Mouse (Mus musculus): Measurements from ENCODE around the gene Pla2g4b. TPM values are rescaled to one million over a fixed set of nuclear protein-coding genes. Genes with fewer than 3 reads are reported as not detected.

Gene Pla2g4b
- 5.6 and 8.3 TPM in 2 replicates for polyA plus RNA-seq (2011; ENCODE audit: insufficient read depth, insufficient read length, low read depth, missing spikeins)

DNA sequence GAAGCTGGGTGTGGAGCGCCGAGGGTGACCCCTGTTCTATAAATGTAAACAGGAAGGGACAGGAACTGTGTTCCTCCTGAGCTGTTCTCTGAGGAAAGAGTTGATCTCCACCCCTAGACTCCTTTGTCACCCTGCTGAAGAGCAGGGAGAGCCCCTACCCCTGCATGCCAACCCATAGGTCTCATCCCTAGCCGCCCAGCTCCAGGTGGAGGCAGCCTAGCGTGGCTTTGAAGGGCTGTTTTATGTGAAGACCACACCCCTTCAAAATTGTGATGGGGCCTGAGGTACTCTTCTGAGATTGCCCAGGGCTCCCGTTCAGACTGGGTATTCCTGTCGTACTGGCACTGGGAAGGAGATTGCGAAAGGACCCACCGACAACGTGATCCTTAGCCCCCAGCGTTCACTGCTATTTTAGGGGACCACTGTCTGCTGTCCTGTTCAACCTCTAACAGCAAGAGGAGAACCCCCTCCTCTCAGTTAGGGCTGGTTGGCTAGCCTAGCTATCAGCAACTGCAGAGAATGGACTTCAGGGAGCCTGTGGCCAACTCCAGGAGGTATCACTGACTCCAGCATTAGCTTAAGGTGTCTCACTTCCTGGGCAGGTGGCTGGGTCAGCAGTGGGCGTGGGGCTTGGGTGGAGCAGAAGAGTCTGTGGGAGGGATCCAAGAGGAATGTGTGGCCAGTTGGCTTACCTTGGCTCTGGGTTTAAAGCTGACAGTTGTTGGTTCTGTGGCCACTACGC is at the start of gene Pla2g4b:
Gene Pla2g4b, plus strand, starts transcription at position 692 of the 742 bp plus-strand sequence.
- Histone ChIP-seq H3K9me3 (replicated peaks; ENCODE audit: control insufficient read depth, insufficient read depth, low read length, poor library complexity, severe bottlenecking) (no peaks in the 10 kb centered on the region), H3K27me3 (ENCODE audit: control insufficient read depth, insufficient read depth, low read length, poor library complexity, severe bottlenecking) (no peaks in the 10 kb centered on the region), H3K4me3 (ENCODE audit: low read depth, low read length) (no peak within 1 kb of the TSS), H3K27ac (ENCODE audit: insufficient read depth, low read length) (no peak within 1 kb of the TSS), H3K9ac (ENCODE audit: low read depth, poor library complexity, severe bottlenecking) (no peak within 1 kb of the TSS), H3K36me3 (ENCODE audit: control insufficient read depth, insufficient read depth, low read length, poor library complexity, severe bottlenecking) (peaks cover 4% of the 10 kb centered on the region; the same call in 1 of the 2 replicates), H3K4me1 (ENCODE audit: control insufficient read depth, insufficient read depth, low read length) (no peaks in the 10 kb centered on the region)
- TF ChIP-seq CTCF (IDR thresholded peaks at IDR 0.05; ENCODE audit: low read depth, low read length) (no peak), EP300 (IDR thresholded peaks at IDR 0.05; ENCODE audit: insufficient read depth, low read depth, low read length) (no peak), POLR2A (IDR thresholded peaks at IDR 0.05; ENCODE audit: insufficient read depth, low read length) (no peak)

DNA sequence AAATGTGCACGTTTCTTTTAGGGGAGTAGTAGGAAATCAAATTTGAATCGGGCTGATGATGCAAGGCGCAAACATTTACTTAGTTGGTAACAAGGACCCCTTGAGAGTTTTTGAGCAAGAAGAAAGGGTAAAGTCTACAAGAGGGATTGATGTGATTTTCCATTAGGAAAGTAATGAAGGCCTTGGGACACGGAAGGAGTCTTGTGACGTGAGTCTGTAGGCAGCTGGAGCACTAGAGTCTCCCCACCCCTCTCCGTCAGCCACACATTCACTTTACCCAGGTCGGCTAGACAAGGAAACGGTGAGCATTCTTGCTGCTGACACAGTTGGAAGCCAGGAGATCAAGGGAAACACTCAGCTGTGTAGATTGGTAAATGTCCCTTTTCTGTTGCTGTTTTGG is 47.3 kb upstream of the Pla2g4b start:
- H3K27ac ChIP-seq (ENCODE audit: insufficient read depth, low read length): no peak overlapping the region
- H3K9ac ChIP-seq (ENCODE audit: low read depth, poor library complexity, severe bottlenecking): no peak overlapping the region
- H3K27me3 ChIP-seq (ENCODE audit: control insufficient read depth, insufficient read depth, low read length, poor library complexity, severe bottlenecking): no peaks in the 10 kb centered on the region
- H3K4me3 ChIP-seq (ENCODE audit: low read depth, low read length): no peak overlapping the region
- H3K4me1 ChIP-seq (ENCODE audit: control insufficient read depth, insufficient read depth, low read length): no peaks in the 10 kb centered on the region
- no peak for TF ChIP-seq CTCF (IDR thresholded peaks at IDR 0.05; ENCODE audit: low read depth, low read length)
- TF ChIP-seq POLR2A (IDR thresholded peaks at IDR 0.05; ENCODE audit: insufficient read depth, low read length): no peak
- TF ChIP-seq EP300 (IDR thresholded peaks at IDR 0.05; ENCODE audit: insufficient read depth, low read depth, low read length): no peak
- no peaks in the 10 kb centered on the region for H3K9me3 ChIP-seq (replicated peaks; ENCODE audit: control insufficient read depth, insufficient read depth, low read length, poor library complexity, severe bottlenecking)
- no peaks in the 10 kb centered on the region for H3K36me3 ChIP-seq (ENCODE audit: control insufficient read depth, insufficient read depth, low read length, poor library complexity, severe bottlenecking)

DNA sequence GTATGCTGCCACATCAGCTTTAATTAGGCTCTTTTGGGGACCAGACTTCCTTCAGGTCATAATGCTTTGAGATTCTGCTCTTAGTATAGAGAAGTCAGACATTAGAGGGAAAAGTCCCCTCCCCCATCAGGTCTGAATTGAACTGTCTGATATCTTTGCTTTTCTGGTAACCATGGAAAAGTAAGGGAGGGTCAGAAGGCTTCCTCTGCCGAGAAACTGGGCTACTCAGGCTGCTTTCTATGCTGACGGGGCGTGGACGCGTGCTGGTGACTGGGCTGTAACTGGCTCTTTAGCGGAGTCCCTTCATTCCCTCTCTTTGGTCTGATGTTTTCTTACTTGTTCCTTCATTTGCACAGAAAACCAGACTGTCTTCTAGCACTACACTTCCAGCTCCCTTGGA is 46.8 kb upstream of the Pla2g4b start:
- TF ChIP-seq EP300 (IDR thresholded peaks at IDR 0.05; ENCODE audit: insufficient read depth, low read depth, low read length) (no peak), POLR2A (IDR thresholded peaks at IDR 0.05; ENCODE audit: insufficient read depth, low read length) (no peak), CTCF (IDR thresholded peaks at IDR 0.05; ENCODE audit: low read depth, low read length) (no peak)

DNA sequence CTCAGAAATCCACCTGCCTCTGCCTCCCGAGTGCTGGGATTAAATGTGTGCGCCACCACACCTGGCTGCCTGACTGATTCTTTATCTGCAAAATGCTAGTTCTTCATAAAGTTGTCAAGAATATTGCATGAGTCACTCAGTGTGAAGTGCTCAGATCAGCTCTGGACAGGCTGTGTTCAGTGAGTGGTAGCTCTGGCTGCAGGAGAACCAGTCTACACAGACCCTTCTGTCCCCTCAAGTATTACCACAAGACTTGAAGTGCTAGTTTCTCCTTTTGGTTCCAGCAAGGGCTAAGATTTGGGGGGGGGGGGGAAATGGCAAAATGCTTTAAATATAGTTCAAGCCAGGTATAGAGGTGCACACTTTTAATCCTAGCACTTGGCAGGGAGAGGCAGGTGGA is 45.8 kb upstream of the Pla2g4b start:
- no peak overlapping the region for H3K9ac ChIP-seq (ENCODE audit: low read depth, poor library complexity, severe bottlenecking)
- no peaks in the 10 kb centered on the region for H3K4me1 ChIP-seq (ENCODE audit: control insufficient read depth, insufficient read depth, low read length)
- no peaks in the 10 kb centered on the region for H3K27me3 ChIP-seq (ENCODE audit: control insufficient read depth, insufficient read depth, low read length, poor library complexity, severe bottlenecking)
- H3K36me3 ChIP-seq (ENCODE audit: control insufficient read depth, insufficient read depth, low read length, poor library complexity, severe bottlenecking): no peaks in the 10 kb centered on the region
- H3K27ac ChIP-seq (ENCODE audit: insufficient read depth, low read length): no peak overlapping the region
- no peak for TF ChIP-seq CTCF (IDR thresholded peaks at IDR 0.05; ENCODE audit: low read depth, low read length)
- no peak for TF ChIP-seq POLR2A (IDR thresholded peaks at IDR 0.05; ENCODE audit: insufficient read depth, low read length)
- TF ChIP-seq EP300 (IDR thresholded peaks at IDR 0.05; ENCODE audit: insufficient read depth, low read depth, low read length): no peak
- H3K4me3 ChIP-seq (ENCODE audit: low read depth, low read length): no peak overlapping the region
- H3K9me3 ChIP-seq (replicated peaks; ENCODE audit: control insufficient read depth, insufficient read depth, low read length, poor library complexity, severe bottlenecking): no peaks in the 10 kb centered on the region

More for the DNA sequence above, 46.8 kb upstream of the Pla2g4b start:
- Histone ChIP-seq H3K4me1 (ENCODE audit: control insufficient read depth, insufficient read depth, low read length) (no peaks in the 10 kb centered on the region), H3K9ac (ENCODE audit: low read depth, poor library complexity, severe bottlenecking) (no peak overlapping the region), H3K4me3 (ENCODE audit: low read depth, low read length) (no peak overlapping the region), H3K36me3 (ENCODE audit: control insufficient read depth, insufficient read depth, low read length, poor library complexity, severe bottlenecking) (no peaks in the 10 kb centered on the region), H3K27me3 (ENCODE audit: control insufficient read depth, insufficient read depth, low read length, poor library complexity, severe bottlenecking) (no peaks in the 10 kb centered on the region), H3K27ac (ENCODE audit: insufficient read depth, low read length) (no peak overlapping the region), H3K9me3 (replicated peaks; ENCODE audit: control insufficient read depth, insufficient read depth, low read length, poor library complexity, severe bottlenecking) (no peaks in the 10 kb centered on the region)

DNA sequence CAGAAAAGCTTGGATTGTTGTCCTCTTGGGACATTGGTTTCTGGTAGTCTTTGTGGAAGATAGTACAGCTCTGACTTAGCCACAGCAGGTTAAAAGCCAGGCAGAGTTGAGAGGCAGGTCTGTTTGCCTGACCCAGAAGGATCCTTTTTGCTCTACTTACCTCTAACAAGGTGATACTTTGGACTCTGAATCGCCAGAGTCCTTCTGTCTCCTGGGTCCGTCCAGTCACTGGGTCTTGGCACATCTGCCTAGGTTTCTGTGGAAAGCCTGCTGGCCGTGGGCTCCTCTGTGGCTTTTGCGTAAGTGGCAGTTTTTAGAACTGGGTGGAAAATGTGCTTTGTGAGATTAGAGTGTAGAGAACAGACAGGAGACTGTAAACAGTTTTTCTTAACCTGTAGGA is 44.3 kb upstream of the Pla2g4b start:
- Histone ChIP-seq H3K4me3 (ENCODE audit: low read depth, low read length) (no peak overlapping the region), H3K9me3 (replicated peaks; ENCODE audit: control insufficient read depth, insufficient read depth, low read length, poor library complexity, severe bottlenecking) (no peaks in the 10 kb centered on the region), H3K36me3 (ENCODE audit: control insufficient read depth, insufficient read depth, low read length, poor library complexity, severe bottlenecking) (no peaks in the 10 kb centered on the region), H3K27me3 (ENCODE audit: control insufficient read depth, insufficient read depth, low read length, poor library complexity, severe bottlenecking) (no peaks in the 10 kb centered on the region), H3K27ac (ENCODE audit: insufficient read depth, low read length) (no peak overlapping the region), H3K9ac (ENCODE audit: low read depth, poor library complexity, severe bottlenecking) (no peak overlapping the region), H3K4me1 (ENCODE audit: control insufficient read depth, insufficient read depth, low read length) (no peaks in the 10 kb centered on the region)
- TF ChIP-seq POLR2A (IDR thresholded peaks at IDR 0.05; ENCODE audit: insufficient read depth, low read length) (no peak), CTCF (IDR thresholded peaks at IDR 0.05; ENCODE audit: low read depth, low read length) (no peak), EP300 (IDR thresholded peaks at IDR 0.05; ENCODE audit: insufficient read depth, low read depth, low read length) (no peak)

DNA sequence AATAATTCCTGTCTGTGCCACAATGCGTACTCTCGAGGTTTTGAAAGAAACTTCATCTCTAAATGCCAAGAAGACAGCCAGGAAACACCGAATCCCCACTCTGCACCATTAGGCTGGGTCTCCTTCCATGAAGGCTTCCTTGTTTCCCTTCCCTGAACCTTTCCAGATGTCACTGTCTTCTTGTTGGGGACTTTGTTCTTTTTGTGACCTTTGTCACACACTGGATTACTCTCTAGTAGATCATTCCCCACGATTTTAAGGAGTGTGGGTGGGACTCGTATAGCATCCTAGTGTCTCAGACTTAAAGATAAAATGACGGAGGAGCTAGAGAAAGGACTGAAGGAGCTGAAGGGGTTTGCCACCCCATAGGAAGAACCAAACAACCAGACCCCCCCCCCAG is 42.3 kb upstream of the Pla2g4b start:
- no peak overlapping the region for H3K4me3 ChIP-seq (ENCODE audit: low read depth, low read length)
- H3K36me3 ChIP-seq (ENCODE audit: control insufficient read depth, insufficient read depth, low read length, poor library complexity, severe bottlenecking): no peaks in the 10 kb centered on the region
- H3K9ac ChIP-seq (ENCODE audit: low read depth, poor library complexity, severe bottlenecking): no peak overlapping the region
- H3K9me3 ChIP-seq (replicated peaks; ENCODE audit: control insufficient read depth, insufficient read depth, low read length, poor library complexity, severe bottlenecking): no peaks in the 10 kb centered on the region
- no peak overlapping the region for H3K27ac ChIP-seq (ENCODE audit: insufficient read depth, low read length)
- TF ChIP-seq CTCF (IDR thresholded peaks at IDR 0.05; ENCODE audit: low read depth, low read length) (no peak), POLR2A (IDR thresholded peaks at IDR 0.05; ENCODE audit: insufficient read depth, low read length) (no peak), EP300 (IDR thresholded peaks at IDR 0.05; ENCODE audit: insufficient read depth, low read depth, low read length) (no peak)
- no peaks in the 10 kb centered on the region for H3K4me1 ChIP-seq (ENCODE audit: control insufficient read depth, insufficient read depth, low read length)
- no peaks in the 10 kb centered on the region for H3K27me3 ChIP-seq (ENCODE audit: control insufficient read depth, insufficient read depth, low read length, poor library complexity, severe bottlenecking)
